Mouse (Mus musculus) liver, postnatal 0 days (tissue): ENCODE data around the gene Pdcd1.

Source experiments
- CTCF ChIP-seq: sonication (generic); IDR thresholded peaks from 2 replicates; pipeline ENCODE4 v1.5.1; 2016; ENCODE audit warnings: antibody characterized with exemption, low read depth
- EP300 ChIP-seq: IDR thresholded peaks from 2 replicates; pipeline ENCODE4 v1.6.1; 2016; ENCODE audit warnings: antibody characterized with exemption, low read depth, mild to moderate bottlenecking

DNA sequence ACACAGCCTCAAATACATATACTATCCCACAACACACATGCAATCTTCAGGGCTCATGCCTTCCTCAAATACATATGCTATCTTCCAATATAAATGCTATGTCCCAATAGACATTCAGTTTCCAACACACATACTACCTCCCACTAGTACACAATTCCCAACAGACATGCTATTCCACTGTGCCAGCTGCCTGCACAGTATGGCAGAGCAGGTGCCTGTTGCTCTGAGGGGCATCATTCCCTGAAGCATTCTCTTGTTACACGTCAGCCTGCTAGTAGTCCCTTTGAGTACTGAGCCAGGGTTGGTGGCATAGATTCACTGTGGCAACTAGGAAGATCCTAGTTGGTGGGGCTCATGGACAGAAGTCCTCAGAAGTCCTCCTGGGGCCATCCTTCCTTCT lies 2.1 kb upstream of the Pdcd1 start:
- no peak for TF ChIP-seq EP300
- TF ChIP-seq CTCF, result no peak
